Mouse (Mus musculus) liver, embryonic 11.5 days (tissue): Measurements from ENCODE around the gene Ston1. TPM values are rescaled to one million over a fixed set of nuclear protein-coding genes. Genes with fewer than 3 reads are reported as not detected.

Experiments
- ATAC-seq: fragments of 200-750 bp; cut with Nextera tagmentation; replicated peaks from 2 replicates; pipeline ENCODE4 v1.8.0; 2017; ENCODE audit warnings: moderate number of reproducible peaks, mild to moderate bottlenecking, moderate TSS enrichment, moderate library complexity; ENCODE audit not compliant: low FRiP score
- DNase-seq: peaks from one replicate; pipeline ENCODE4 v3.0.0-alpha.2; 2017; ENCODE audit warnings: low spot score
- H3K27ac ChIP-seq: fragments of 300-500 bp; sonication (generic); 2 replicates; pipeline ENCODE4 v1.5.1; 2014; ENCODE audit warnings: mild to moderate bottlenecking, low read depth, low read length, control low read depth
- H3K27me3 ChIP-seq: fragments of 300-500 bp; sonication (generic); replicated peaks from 2 replicates; pipeline ENCODE4 v1.6.1; 2014; ENCODE audit warnings: low read length, mixed read lengths; ENCODE audit not compliant: control insufficient read depth, insufficient read depth
- H3K36me3 ChIP-seq: fragments of 300-500 bp; sonication (generic); 2 replicates; pipeline ENCODE4 v1.6.1; 2014; ENCODE audit warnings: mild to moderate bottlenecking, low read length, moderate library complexity, mixed read lengths; ENCODE audit not compliant: control insufficient read depth, insufficient read depth
- H3K4me1 ChIP-seq: fragments of 300-500 bp; sonication (generic); replicated peaks from 2 replicates; pipeline ENCODE4 v1.6.1; 2014; ENCODE audit warnings: low read length, mixed read lengths; ENCODE audit not compliant: control insufficient read depth, insufficient read depth
- H3K4me2 ChIP-seq: fragments of 300-500 bp; sonication (generic); 2 replicates; pipeline ENCODE4 v1.6.1; 2014; ENCODE audit warnings: mild to moderate bottlenecking, control low read depth, moderate library complexity
- H3K4me3 ChIP-seq: fragments of 300-500 bp; sonication (generic); 2 replicates; pipeline ENCODE4 v1.5.1; 2014; ENCODE audit warnings: low read depth, low read length, control low read depth
- H3K9ac ChIP-seq: fragments of 300-500 bp; sonication (generic); 2 replicates; pipeline ENCODE4 v1.6.1; 2014; ENCODE audit warnings: low read depth, low read length, control low read depth
- H3K9me3 ChIP-seq: fragments of 300-500 bp; sonication (generic); 2 replicates; pipeline ENCODE4 v1.6.1; 2016; ENCODE audit warnings: low read length, inconsistent platforms, mixed read lengths; ENCODE audit not compliant: control insufficient read depth
- WGBS: fragments of 180-500 bp; shearing (Covaris S2); extraction: QIAGEN DNeasy Blood & Tissue Kit; methylation state at CpG from one replicate; pipeline ENCODE4 v1.1.7; 2014; 5-methylcytosine and 5-hydroxymethylcytosine counted together
- polyA plus RNA-seq: library from polyadenylated mRNA; unstranded; fragments of >200 nt; fragmentation: Nextera tagmentation; extraction: Ambion mirVana; gene quantifications from 2 replicates; pipeline ENCODE4 v1.2.1, GENCODE M21; 2014

Ston1 gene
- polyA plus RNA-seq, result 2.8 and 2.9 TPM in 2 replicates

DNA sequence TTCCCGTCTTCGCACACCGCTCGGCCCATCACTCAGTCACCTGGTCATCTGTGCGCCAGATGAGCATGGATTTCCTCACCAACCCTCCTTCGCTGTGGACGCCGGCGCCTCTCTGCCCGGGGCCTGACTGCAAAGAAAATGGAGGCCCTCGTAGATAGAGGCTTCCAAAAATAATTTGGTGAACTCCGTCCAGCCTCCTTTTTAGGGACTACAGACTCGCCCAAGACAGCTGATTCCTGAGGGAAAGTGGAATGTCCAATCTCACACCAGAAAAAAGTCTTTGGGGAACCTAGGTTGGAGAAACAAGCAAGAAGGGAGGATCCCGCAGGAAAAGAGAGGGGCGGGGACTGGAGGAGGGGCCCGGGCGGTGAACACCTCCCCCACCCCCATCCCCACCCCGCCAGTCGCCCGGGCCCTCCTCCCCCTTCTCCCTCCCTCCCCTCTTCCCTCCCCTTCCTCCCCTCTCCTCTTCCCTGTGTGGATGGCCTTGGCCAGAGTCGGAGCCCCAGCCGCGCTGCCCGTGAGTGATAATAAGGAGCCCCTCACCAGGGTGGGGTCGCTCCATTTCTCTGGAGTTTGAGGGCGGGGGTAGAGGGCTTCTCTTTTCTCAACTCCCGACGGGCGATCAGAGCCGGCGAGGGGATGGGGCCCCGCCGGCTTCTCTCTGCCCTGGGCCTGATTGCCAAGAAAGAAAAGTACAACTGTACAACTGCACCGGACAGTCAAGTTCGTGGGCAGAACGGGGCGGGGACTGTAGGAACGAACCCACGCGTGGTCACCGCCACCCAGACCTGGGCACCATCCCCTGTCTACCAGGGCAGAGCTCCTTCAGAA lies at the start of gene Ston1:
TSS of gene Ston1 (plus strand) at position 463 of the 834 bp plus-strand sequence.
- no peaks in the 10 kb centered on the region for H3K27me3 ChIP-seq
- peak within 1 kb of the TSS; percentile 55 for H3K27ac ChIP-seq
- H3K9ac ChIP-seq, result peak within 1 kb of the TSS; percentile 59
- H3K36me3 ChIP-seq, result no peaks in the 10 kb centered on the region
- H3K4me1 ChIP-seq, result peaks cover 7% of the 10 kb centered on the region
- no peaks in the 10 kb centered on the region for H3K9me3 ChIP-seq
- DNase-seq (peak; percentile 73), ATAC-seq (peak; percentile 78)
- H3K4me3 ChIP-seq, result peak within 1 kb of the TSS; percentile 64
- under 1% methylated on average over 40 of the region's 41 CpGs for WGBS
- H3K4me2 ChIP-seq, result peak within 1 kb of the TSS; percentile 90

DNA sequence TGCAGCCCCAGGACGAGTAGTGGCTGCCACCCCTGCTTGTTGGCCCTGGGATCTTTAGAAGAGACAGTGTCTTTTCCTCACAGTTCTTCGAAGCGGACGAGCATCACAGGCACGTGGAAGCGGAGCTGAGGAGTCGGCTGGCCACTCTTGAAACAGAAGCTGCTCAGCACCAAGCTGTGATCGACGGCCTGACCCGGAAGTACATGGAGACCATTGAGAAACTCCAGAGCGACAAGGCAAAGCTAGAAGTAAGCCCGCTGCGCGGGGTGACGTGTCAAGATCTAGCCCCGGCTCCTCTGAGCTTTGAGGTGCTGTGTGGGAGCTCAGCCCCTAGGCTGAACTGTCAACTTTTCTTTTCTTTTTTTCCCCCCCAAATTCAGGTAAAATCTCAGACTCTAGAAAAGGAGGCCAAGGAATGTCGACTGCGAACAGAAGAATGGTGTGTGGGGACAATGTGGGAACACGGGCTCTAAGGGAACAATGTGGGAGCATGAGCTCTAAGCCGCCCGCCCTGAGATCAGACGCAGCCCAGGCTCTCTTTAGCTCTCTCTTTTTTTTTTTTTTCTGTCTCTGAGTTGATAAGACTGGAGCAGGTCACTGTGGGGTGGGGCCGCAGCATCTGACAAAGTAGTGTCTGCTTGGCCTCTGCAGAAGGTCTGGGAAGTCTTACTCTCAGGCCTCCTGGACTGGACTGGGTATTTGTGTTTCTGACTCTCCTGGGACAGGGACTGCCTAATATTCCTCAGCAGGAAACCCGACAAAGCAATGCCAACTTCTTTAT lies 47.9 kb upstream of the Ston1 start:
- WGBS, result 71% methylated on average over 24 of the region's 24 CpGs
- peaks cover 18% of the 10 kb centered on the region for H3K4me1 ChIP-seq
- no peak overlapping the region; the same call in 1 of the 2 replicates for H3K27ac ChIP-seq
- no peak overlapping the region for H3K4me2 ChIP-seq
- ATAC-seq (peak; percentile 83), DNase-seq (no peak)
- no peaks in the 10 kb centered on the region for H3K27me3 ChIP-seq
- no peak overlapping the region for H3K9ac ChIP-seq
- no peak overlapping the region for H3K4me3 ChIP-seq
- peaks cover 10% of the 10 kb centered on the region; the same call in 1 of the 2 replicates for H3K36me3 ChIP-seq
- no peaks in the 10 kb centered on the region for H3K9me3 ChIP-seq

DNA sequence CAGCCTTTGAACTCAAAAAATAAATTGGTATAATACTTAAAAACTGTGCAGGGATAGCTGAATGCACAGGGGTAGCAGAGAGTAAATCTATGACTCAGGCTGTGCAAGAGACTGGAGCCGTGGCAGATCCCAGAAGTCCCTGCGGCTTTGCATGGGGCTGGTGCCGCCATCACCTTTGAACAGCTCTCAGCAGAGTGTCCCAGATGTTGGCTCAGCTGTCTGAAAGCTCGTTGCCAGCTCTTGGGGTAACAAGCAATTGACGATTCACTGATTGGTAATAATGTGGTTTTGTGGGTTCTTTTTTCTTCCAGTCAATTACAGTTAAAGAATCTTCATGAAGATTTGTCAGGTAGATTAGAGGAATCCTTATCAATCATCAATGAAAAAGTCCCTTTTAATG lies 47.1 kb upstream of the Ston1 start:
- H3K27me3 ChIP-seq, result no peaks in the 10 kb centered on the region
- H3K27ac ChIP-seq, result no peak overlapping the region
- DNase-seq (no peak), ATAC-seq (no peak)
- no peak overlapping the region for H3K9ac ChIP-seq
- WGBS, result 77% methylated on average over 5 of the region's 5 CpGs
- no peaks in the 10 kb centered on the region for H3K9me3 ChIP-seq
- no peak overlapping the region for H3K4me2 ChIP-seq
- peaks cover 10% of the 10 kb centered on the region; the same call in 1 of the 2 replicates for H3K36me3 ChIP-seq
- no peak overlapping the region for H3K4me3 ChIP-seq
- peaks cover 18% of the 10 kb centered on the region for H3K4me1 ChIP-seq

DNA sequence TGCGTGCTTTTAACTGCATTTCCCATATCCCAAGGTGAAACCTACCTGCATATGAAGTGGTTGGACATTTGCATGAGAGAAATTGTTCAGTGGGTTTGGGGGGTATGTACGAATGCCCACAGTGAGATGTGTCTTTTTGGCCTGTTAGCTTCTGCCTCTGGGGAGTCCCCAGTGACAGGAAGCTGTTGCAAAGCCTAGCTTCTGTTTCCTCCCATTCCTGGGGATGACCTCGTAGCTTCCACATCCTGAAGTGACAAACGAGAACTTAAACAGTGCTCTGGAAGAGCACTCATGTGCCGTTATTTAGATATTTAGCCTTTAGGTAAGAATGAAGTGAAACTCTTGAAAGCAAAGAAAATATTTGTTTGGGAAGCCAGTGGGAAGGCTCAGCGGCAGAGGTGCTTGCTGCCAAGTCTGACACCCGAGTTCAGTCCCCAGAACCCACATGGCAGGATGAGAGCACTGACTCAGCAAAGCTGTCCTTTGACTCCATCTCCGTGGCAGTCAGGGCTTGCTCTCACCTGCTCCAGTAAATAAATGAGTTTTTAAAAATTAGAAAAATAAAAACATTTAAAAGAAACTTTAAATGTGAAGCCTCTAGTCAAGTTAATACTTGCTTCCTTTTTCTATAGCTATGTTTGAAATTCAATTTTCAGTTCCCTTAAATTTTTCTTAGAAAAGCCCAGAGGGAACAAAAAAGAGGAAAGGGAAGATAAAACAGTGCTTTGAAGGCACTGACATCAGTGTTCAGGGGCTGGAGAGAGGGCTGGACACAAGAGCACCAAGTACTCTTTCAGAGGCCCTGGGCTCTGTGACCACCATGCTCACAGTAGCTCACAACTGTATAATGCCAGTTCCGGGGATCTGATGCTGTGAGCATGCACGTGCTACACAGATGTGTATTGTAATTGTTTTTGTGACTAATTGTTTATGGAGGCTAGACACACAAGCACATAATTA lies 46.2 kb upstream of the Ston1 start:
- H3K4me2 ChIP-seq, result no peak overlapping the region
- ATAC-seq (no peak), DNase-seq (no peak)
- 45% methylated on average over 10 of the region's 10 CpGs for WGBS
- H3K4me1 ChIP-seq, result peaks cover 18% of the 10 kb centered on the region
- H3K27me3 ChIP-seq, result no peaks in the 10 kb centered on the region
- H3K9me3 ChIP-seq, result no peaks in the 10 kb centered on the region
- no peak overlapping the region for H3K9ac ChIP-seq
- no peak overlapping the region for H3K27ac ChIP-seq
- peaks cover 10% of the 10 kb centered on the region; the same call in 1 of the 2 replicates for H3K36me3 ChIP-seq
- H3K4me3 ChIP-seq, result no peak overlapping the region

DNA sequence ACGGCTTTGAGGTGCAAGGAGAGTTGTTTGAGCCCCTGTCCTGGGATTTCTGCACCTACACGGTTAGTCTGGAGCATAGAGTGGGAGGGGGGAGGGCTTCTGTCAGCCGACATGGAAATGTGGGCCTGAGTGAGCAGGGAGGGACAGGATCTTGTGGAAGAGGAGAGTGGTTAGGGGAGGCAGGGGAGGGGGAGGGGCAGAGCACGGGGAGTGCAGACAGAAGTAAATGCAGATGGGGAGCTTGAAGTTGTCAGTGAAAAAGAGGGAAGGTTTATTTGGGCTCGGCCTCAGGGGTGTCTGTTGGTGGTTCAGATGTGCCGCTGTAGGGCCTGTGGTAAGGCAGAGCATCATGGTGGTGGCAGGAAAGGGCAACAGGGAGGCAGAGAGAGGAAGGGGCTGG lies 44.9 kb upstream of the Ston1 start:
- WGBS, result 37% methylated on average over 6 of the region's 6 CpGs
- Histone ChIP-seq H3K9me3 (no peaks in the 10 kb centered on the region), H3K9ac (no peak overlapping the region), H3K27me3 (no peaks in the 10 kb centered on the region), H3K4me2 (no peak overlapping the region), H3K4me3 (no peak overlapping the region), H3K27ac (no peak overlapping the region), H3K4me1 (peaks cover 18% of the 10 kb centered on the region), H3K36me3 (peaks cover 8% of the 10 kb centered on the region; the same call in 1 of the 2 replicates)
- no peak for DNase-seq
- no peak for ATAC-seq

DNA sequence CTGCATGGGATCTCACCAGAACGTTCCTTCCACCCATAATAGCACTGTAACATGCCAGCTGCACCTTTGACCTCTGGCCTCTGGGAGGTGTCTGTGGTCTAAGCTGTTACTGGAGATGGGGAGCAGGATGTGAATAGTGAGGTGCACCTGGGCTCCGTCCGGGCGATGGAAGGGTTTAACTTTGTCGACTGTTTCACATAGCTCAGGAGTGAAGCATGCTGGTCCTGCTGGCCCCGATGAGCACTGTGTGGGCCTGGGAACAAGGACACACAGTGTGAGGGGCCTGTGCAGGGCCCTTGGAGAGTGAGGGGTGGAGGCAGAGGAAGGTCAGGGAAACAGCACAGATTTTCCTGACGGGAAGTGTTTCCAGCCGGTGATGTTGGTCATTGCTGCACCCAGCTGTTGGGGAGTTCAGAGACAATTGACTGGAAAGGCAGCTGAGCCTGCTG lies 44.5 kb upstream of the Ston1 start:
- H3K27ac ChIP-seq, result no peak overlapping the region; the same call in 1 of the 2 replicates
- DNase-seq (no peak), ATAC-seq (0 out of 2 replicates have a peak, but pooled peaks have one; percentile 12)
- peaks cover 5% of the 10 kb centered on the region; the same call in 1 of the 2 replicates for H3K36me3 ChIP-seq
- H3K4me1 ChIP-seq, result peaks cover 18% of the 10 kb centered on the region
- 62% methylated on average over 8 of the region's 8 CpGs for WGBS
- H3K4me3 ChIP-seq, result no peak overlapping the region
- H3K4me2 ChIP-seq, result no peak overlapping the region
- H3K9me3 ChIP-seq, result no peaks in the 10 kb centered on the region
- no peaks in the 10 kb centered on the region for H3K27me3 ChIP-seq
- no peak overlapping the region for H3K9ac ChIP-seq

DNA sequence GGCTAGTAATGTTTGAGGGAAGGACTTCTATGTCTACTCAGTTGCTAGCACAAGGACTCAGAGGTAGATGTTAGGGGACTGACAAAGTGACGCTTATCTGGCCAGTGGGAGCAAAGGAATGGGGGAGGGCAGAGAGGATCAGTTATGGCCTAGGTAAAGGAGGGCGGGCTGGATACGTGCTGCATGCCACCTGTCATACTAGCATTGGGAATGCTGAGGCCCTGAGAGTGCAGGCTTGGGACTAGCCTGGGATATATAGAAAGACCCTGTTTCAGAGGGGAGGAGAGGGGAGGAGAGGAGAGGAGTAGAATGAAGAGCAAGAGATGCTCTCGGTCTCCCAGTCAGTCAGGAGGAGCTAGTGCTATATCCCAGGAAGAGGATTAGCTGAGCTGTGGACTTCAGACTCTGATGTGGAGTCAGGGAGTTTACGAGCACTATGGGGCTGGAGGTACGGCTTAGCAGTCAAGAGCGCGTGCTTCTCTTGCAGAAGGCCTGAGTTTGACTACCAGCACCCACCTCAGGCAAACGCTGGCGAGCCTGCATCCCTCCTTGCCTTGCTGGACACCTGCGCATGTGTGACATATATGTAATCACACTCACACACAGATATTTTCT lies 43.9 kb upstream of the Ston1 start:
- peaks cover 18% of the 10 kb centered on the region for H3K4me1 ChIP-seq
- H3K4me2 ChIP-seq, result no peak overlapping the region
- no peak for ATAC-seq
- no peak overlapping the region for H3K27ac ChIP-seq
- no peak for DNase-seq
- peaks cover 5% of the 10 kb centered on the region; the same call in 1 of the 2 replicates for H3K36me3 ChIP-seq
- 88% methylated on average over 11 of the region's 11 CpGs for WGBS
- no peak overlapping the region for H3K4me3 ChIP-seq
- no peak overlapping the region for H3K9ac ChIP-seq
- no peaks in the 10 kb centered on the region for H3K27me3 ChIP-seq
- H3K9me3 ChIP-seq, result no peaks in the 10 kb centered on the region
